Mouse (Mus musculus) MEL (cell line): Measurements from ENCODE around the gene Sh3rf3. TPM values are rescaled to one million over a fixed set of nuclear protein-coding genes. Genes with fewer than 3 reads are reported as not detected.

ENCODE experiments used
- DNase-seq: peaks from one replicate; pipeline ENCODE4 v3.0.0; 2011; ENCODE audit warnings: low read depth, low spot score
- H3K27ac ChIP-seq: 2 replicates; pipeline ENCODE4 v1.5.1; 2012; ENCODE audit warnings: low read depth, mild to moderate bottlenecking, control low read depth, low read length, moderate library complexity; ENCODE audit not compliant: control insufficient read depth
- H3K27me3 ChIP-seq, 2 experiments: fragments of 150-350 bp in 1 of 2; sonication (generic) in 1 of 2; 2 replicates each; pipeline ENCODE4 v1.6.1; 2012; ENCODE audit warnings: low read length in 2 of 2, mild to moderate bottlenecking in 2 of 2, improper control_type of control experiment in 1 of 2, moderate library complexity in 1 of 2; ENCODE audit not compliant: insufficient read depth in 2 of 2, control insufficient read depth in 1 of 2
- H3K36me3 ChIP-seq, 2 experiments: 2 replicates each; pipeline ENCODE4 v1.6.1; 2012 to 2014; ENCODE audit warnings: low read length in 2 of 2, improper control_type of control experiment in 1 of 2, inconsistent platforms in 1 of 2, mild to moderate bottlenecking in 1 of 2; ENCODE audit not compliant: insufficient read depth in 2 of 2, control insufficient read depth in 1 of 2
- H3K4me1 ChIP-seq, 2 experiments: fragments of 150-350 bp in 1 of 2; sonication (generic) in 1 of 2; 2 replicates each; pipeline ENCODE4 v1.6.1; 2012; ENCODE audit warnings: low read length in 2 of 2, improper control_type of control experiment in 1 of 2, mild to moderate bottlenecking in 1 of 2; ENCODE audit not compliant: insufficient read depth in 2 of 2, control insufficient read depth in 1 of 2
- H3K4me3 ChIP-seq, 2 experiments: fragments of 150-350 bp in 1 of 2; sonication (generic) in 1 of 2; 2 replicates each; pipeline ENCODE4 v1.5.1; 2012; ENCODE audit warnings: low read depth in 2 of 2, low read length in 2 of 2, mild to moderate bottlenecking in 2 of 2, moderate library complexity in 2 of 2, control low read depth in 1 of 2, improper control_type of control experiment in 1 of 2; ENCODE audit not compliant: control insufficient read depth in 1 of 2, insufficient read depth in 1 of 2
- H3K79me2 ChIP-seq: 2 replicates; pipeline ENCODE4 v1.6.1; 2012; ENCODE audit warnings: mild to moderate bottlenecking, low read length, moderate library complexity; ENCODE audit not compliant: control insufficient read depth, poor library complexity, insufficient read depth
- H3K9ac ChIP-seq: 2 replicates; pipeline ENCODE4 v1.6.1; 2012; ENCODE audit warnings: low read depth, mild to moderate bottlenecking, control low read depth, low read length, moderate library complexity; ENCODE audit not compliant: control insufficient read depth, poor library complexity, severe bottlenecking
- H3K9me3 ChIP-seq: fragments of 150-350 bp; sonication (generic); replicated peaks from 2 replicates; pipeline ENCODE4 v1.6.1; 2012; ENCODE audit warnings: mild to moderate bottlenecking, low read length, improper control_type of control experiment, moderate library complexity; ENCODE audit not compliant: insufficient read depth
- ETS1 ChIP-seq: IDR thresholded peaks from 2 replicates; pipeline ENCODE4 v1.6.1; 2012; ENCODE audit warnings: low read depth, mild to moderate bottlenecking, inconsistent platforms, low read length, improper control_type of control experiment, moderate library complexity
- GABPA ChIP-seq: IDR thresholded peaks from 2 replicates; pipeline ENCODE4 v1.6.1; 2012; ENCODE audit warnings: low read depth, mild to moderate bottlenecking, inconsistent platforms, low read length, improper control_type of control experiment, moderate library complexity
- GATA1 ChIP-seq: IDR thresholded peaks from 2 replicates; pipeline ENCODE4 v1.6.1; 2011; ENCODE audit warnings: low read depth, low read length, improper control_type of control experiment
- HCFC1 ChIP-seq: IDR thresholded peaks from 2 replicates; pipeline ENCODE4 v1.6.1; 2012; ENCODE audit warnings: low read depth, mild to moderate bottlenecking, inconsistent platforms, low read length, improper control_type of control experiment, moderate library complexity
- JUND ChIP-seq: IDR thresholded peaks from 2 replicates; pipeline ENCODE4 v1.6.1; 2011; ENCODE audit warnings: low read depth, mild to moderate bottlenecking, improper control_type of control experiment, low read length
- MAZ ChIP-seq: IDR thresholded peaks from 2 replicates; pipeline ENCODE4 v1.6.1; 2012; ENCODE audit warnings: low read depth, mild to moderate bottlenecking, inconsistent platforms, low read length, improper control_type of control experiment
- MYC ChIP-seq: IDR thresholded peaks from 2 replicates; pipeline ENCODE4 v1.6.1; 2011; ENCODE audit warnings: low read depth, mild to moderate bottlenecking, low read length, improper control_type of control experiment, moderate library complexity
- NELFE ChIP-seq: IDR thresholded peaks from 2 replicates; pipeline ENCODE4 v1.6.1; 2011; ENCODE audit warnings: low read depth, low read length, improper control_type of control experiment
- NRF1 ChIP-seq: IDR thresholded peaks from 2 replicates; pipeline ENCODE4 v1.6.1; 2014; ENCODE audit warnings: low read depth, mild to moderate bottlenecking, inconsistent platforms, low read length, improper control_type of control experiment, moderate library complexity; ENCODE audit not compliant: poor library complexity, insufficient read depth, severe bottlenecking
- POLR2A ChIP-seq, 2 experiments: IDR thresholded peaks; 2 replicates each; pipeline ENCODE4 v1.6.1; 2011 to 2012; ENCODE audit warnings: low read length in 2 of 2, mild to moderate bottlenecking in 2 of 2, control low read depth in 1 of 2, improper control_type of control experiment in 1 of 2, low read depth in 1 of 2, moderate library complexity in 1 of 2; ENCODE audit not compliant: control insufficient read depth in 1 of 2, insufficient read depth in 1 of 2, poor library complexity in 1 of 2
- POLR2AphosphoS2 ChIP-seq: IDR thresholded peaks from 2 replicates; pipeline ENCODE4 v1.6.1; 2011; ENCODE audit warnings: low read length, improper control_type of control experiment
- POLR2AphosphoS5 ChIP-seq: IDR thresholded peaks from 2 replicates; pipeline ENCODE4 v1.6.1; 2012; ENCODE audit warnings: low read depth, borderline replicate concordance, mild to moderate bottlenecking, inconsistent platforms, low read length, moderate library complexity, mixed read lengths
- RCOR1 ChIP-seq: IDR thresholded peaks from 2 replicates; pipeline ENCODE4 v1.6.1; 2012; ENCODE audit warnings: low read depth, mild to moderate bottlenecking, inconsistent platforms, low read length, improper control_type of control experiment
- SMC3 ChIP-seq: IDR thresholded peaks from 2 replicates; pipeline ENCODE4 v1.6.1; 2011; ENCODE audit warnings: low read depth, low read length, improper control_type of control experiment
- TAL1 ChIP-seq: IDR thresholded peaks from 2 replicates; pipeline ENCODE4 v1.6.1; 2012; ENCODE audit warnings: mild to moderate bottlenecking, inconsistent platforms, low read length, moderate library complexity, mixed read lengths
- TCF12 ChIP-seq: IDR thresholded peaks from 2 replicates; pipeline ENCODE4 v1.6.1; 2014; ENCODE audit warnings: low read depth, mild to moderate bottlenecking, inconsistent platforms, low read length, improper control_type of control experiment, moderate library complexity
- UBTF ChIP-seq: IDR thresholded peaks from 2 replicates; pipeline ENCODE4 v1.6.1; 2012; ENCODE audit warnings: low read depth, mild to moderate bottlenecking, inconsistent platforms, low read length, improper control_type of control experiment, moderate library complexity, borderline replicate concordance; ENCODE audit not compliant: insufficient read depth
- polyA plus RNA-seq, 2 experiments: library from polyadenylated mRNA; stranded (reverse) in 1 of 2; unstranded in 1 of 2; fragments of >175 nt in 1 of 2; fragments of >200 nt in 1 of 2; gene quantifications; 2 replicates each; pipeline versions ENCODE4 v1.2.1 to v1.2.4; 2012; ENCODE audit warnings: low replicate concordance in 2 of 2, low read depth in 1 of 2; ENCODE audit not compliant: insufficient read length in 2 of 2, insufficient read depth in 1 of 2, missing spikeins in 1 of 2
- total RNA-seq: library from RNA; depleted of rRNA; stranded (reverse); fragments of 300-350 nt; gene quantifications from 2 replicates; pipeline ENCODE4 v1.2.3, GENCODE M21; 2012

The Sh3rf3 gene
- total and polyA plus RNA-seq, 3 experiments = not detected

DNA sequence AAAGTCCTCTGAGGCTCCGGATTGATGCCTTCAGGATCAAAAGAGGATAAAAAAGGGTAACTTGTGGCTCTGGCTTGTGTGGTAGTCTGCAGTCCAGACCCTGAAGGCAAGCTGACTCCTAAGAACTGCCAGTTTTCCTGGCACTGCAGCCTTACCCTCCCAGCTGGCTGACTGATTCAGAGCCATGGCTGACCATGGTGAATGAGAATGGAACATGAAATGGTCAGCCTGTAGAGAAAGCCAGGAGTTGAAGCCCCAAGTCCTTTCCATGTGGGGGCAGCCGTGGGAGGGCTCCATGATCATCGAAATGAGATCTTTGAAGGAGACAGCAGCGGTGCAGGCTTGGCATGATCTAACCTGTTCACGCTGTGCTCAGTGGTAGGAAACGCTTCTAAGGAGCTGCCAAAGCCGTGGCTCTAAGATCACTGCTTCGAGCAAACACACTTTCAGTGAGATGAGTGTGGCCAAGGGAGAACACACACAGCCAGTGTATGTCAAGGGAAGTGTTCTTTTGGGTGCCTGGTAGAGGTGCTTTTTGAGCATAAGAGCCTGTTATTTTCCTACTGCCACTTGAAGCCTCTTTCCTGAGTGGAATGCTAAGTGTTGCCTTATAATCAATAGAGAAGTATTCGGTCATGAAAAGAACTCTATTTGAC is 168.6 kb downstream of the Sh3rf3 start:
- Histone ChIP-seq H3K9me3 (no peaks in the 10 kb centered on the region), H3K36me3 (no peaks in the 10 kb centered on the region), H3K4me1 (no peaks in the 10 kb centered on the region), H3K9ac (no peak overlapping the region), H3K79me2 (no peaks in the 10 kb centered on the region), H3K4me3 (no peak overlapping the region), H3K27me3 (no peaks in the 10 kb centered on the region), H3K27ac (no peak overlapping the region)
- no peak for DNase-seq
- no peak for TF ChIP-seq ETS1
- TF ChIP-seq MAZ = no peak
- TF ChIP-seq SMC3 = no peak
- no peak for TF ChIP-seq NRF1
- TF ChIP-seq HCFC1 = no peak
- TF ChIP-seq POLR2AphosphoS5 = no peak
- TF ChIP-seq JUND = no peak
- TF ChIP-seq TAL1 = no peak
- no peak for TF ChIP-seq GABPA

DNA sequence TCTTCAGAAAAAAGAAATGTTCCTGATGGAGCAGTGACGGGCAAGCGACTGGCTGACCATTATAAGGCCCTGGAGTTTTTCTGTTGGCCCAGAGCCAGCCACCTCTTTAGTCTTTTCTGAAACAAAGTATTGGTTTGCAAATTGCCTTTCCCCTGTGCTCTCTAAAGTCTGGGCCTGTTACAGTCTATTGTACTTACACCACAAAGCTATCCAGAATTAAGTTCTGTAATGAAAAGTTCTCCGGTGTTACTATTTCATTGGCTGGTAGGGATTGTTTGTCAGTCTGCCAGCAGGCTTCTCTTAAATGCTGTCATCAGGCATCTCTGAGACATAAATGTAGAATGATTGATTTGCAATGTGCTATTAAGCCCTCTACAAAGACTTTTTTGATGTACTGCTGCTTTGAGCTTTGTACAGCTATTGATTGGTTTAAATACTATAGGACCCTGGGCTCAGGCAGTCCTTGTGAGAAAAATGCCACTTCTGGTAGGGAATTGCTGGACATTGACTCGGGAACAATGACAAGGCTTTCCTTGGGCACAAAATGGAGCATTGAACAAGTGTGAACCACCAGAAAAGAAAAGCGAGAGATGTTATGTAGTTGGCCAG is 169.5 kb downstream of the Sh3rf3 start:
- Histone ChIP-seq H3K4me1 (no peaks in the 10 kb centered on the region), H3K79me2 (no peaks in the 10 kb centered on the region), H3K27ac (no peak overlapping the region), H3K4me3 (no peak overlapping the region), H3K9me3 (no peaks in the 10 kb centered on the region), H3K27me3 (no peaks in the 10 kb centered on the region), H3K36me3 (no peaks in the 10 kb centered on the region), H3K9ac (no peak overlapping the region)
- DNase-seq = no peak
- TF ChIP-seq MYC = no peak
- TF ChIP-seq GATA1 = no peak
- TF ChIP-seq POLR2AphosphoS2 = no peak
- no peak for TF ChIP-seq UBTF
- no peak for TF ChIP-seq POLR2A (IDR thresholded peaks at IDR 0.05; ENCODE audit: control insufficient read depth in 1 of 2, insufficient read depth in 1 of 2, low read depth in 1 of 2, low read length in 2 of 2, poor library complexity in 1 of 2)
- no peak for TF ChIP-seq RCOR1
- TF ChIP-seq POLR2AphosphoS5 = no peak
- TF ChIP-seq SMC3 = no peak
- no peak for TF ChIP-seq TCF12
- no peak for TF ChIP-seq NELFE
